9 mouse cellular contexts compared by ENCODE assay signal in the genomic region with DNA sequence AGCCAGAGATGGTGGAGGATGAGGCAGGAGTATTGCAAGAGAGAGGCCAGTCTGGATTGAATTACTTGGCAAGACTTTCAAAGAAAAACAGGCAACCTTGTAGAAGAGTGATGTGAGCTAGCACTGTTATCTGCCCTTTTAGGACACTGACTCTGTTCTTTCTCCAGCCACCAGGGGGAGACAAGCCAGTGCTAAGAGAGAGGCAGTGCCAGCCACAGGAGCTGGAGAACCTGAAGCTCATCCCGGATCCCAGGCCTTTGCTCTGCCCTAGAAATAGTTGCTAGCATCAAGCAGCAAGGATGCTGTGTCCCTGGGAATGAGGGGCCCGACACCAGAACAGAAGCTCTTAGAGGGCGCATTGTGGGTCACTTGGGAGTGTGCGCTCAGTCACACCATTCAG. TPM values are rescaled to one million over a fixed set of nuclear protein-coding genes. Genes with fewer than 3 reads are reported as not detected.
DNase-seq lines count a peak whose midpoint lies in the region; ATAC-seq lines count a peak whose summit lies in the region.
"Had no signal": no experiment of that assay in that cellular context is flagged by ENCODE, and none has a peak within 500 bp of the region (broad histone marks: within the 10 kb centered on the region; RNA-seq: fewer than 3 reads in every experiment).

No protein-coding gene starts in this region.

- H3K4me3 ChIP-seq in forebrain, embryonic 12.5 days (replicated peaks), result no peak overlapping the region
- no peak overlapping the region for H3K4me3 ChIP-seq in hindbrain, embryonic 15.5 days
- H3K4me3 ChIP-seq: limb, embryonic 13.5 days had no signal

- H3K9ac ChIP-seq in forebrain, embryonic 12.5 days, result no peak overlapping the region
- no peak overlapping the region for H3K9ac ChIP-seq in hindbrain, embryonic 15.5 days
- H3K9ac ChIP-seq: limb, embryonic 13.5 days had no signal

- peak; percentile 63 for DNase-seq in Muller cell, postnatal 12 days (ENCODE audit: inconsistent ontology term)
- DNase-seq in c-Kit-positive CD71-positive TER-119-negative erythroid progenitor cells, embryonic 14.5 days (ENCODE audit: low read depth), result peak; percentile 20
- peak; percentile 81 to 83 for DNase-seq in layer of hippocampus, postnatal 10 days (ENCODE audit: low spot score in 2 of 2)
- DNase-seq in right cerebral cortex, postnatal 25 days, result peak; percentile 64
- peak; percentile 33 for DNase-seq in yolk sac, embryonic 10.5 days (ENCODE audit: low spot score)

- ATAC-seq in forebrain, embryonic 12.5 days (ENCODE audit: low FRiP score), result peak; percentile 36; the same call in 1 of the 2 replicates
- ATAC-seq in hindbrain, embryonic 15.5 days (ENCODE audit: low FRiP score, low read depth), result peak; percentile 73
- peak; percentile 91 for ATAC-seq in megakaryocyte-erythroid progenitor cell, adult 5-6 weeks (replicated peaks; ENCODE audit: low FRiP score, low TSS enrichment, poor library complexity, severe bottlenecking)

- WGBS in forebrain, embryonic 12.5 days, result 77% methylated on average over 4 of the region's 4 CpGs
- 81% methylated on average over 4 of the region's 4 CpGs for whole genome bisulfite sequencing in hindbrain, embryonic 15.5 days

- H3K27me3 ChIP-seq in forebrain, embryonic 12.5 days, result no peaks in the 10 kb centered on the region
- H3K27me3 ChIP-seq in hindbrain, embryonic 15.5 days, result no peaks in the 10 kb centered on the region
- H3K27me3 ChIP-seq: limb, embryonic 13.5 days had no signal

- no peak overlapping the region for H3K27ac ChIP-seq in forebrain, embryonic 12.5 days
- H3K27ac ChIP-seq in hindbrain, embryonic 15.5 days (replicated peaks), result no peak overlapping the region
- H3K27ac ChIP-seq: limb, embryonic 13.5 days had no signal

- H3K36me3 ChIP-seq in forebrain, embryonic 12.5 days (replicated peaks), result peaks cover 58% of the 10 kb centered on the region
- peaks cover 23% of the 10 kb centered on the region for H3K36me3 ChIP-seq in hindbrain, embryonic 15.5 days

- H3K4me1 ChIP-seq in forebrain, embryonic 12.5 days, result no peaks in the 10 kb centered on the region
- no peaks in the 10 kb centered on the region for H3K4me1 ChIP-seq in hindbrain, embryonic 15.5 days (replicated peaks)
- H3K4me1 ChIP-seq: limb, embryonic 13.5 days had no signal

- H3K9me3 ChIP-seq in forebrain, embryonic 12.5 days, result no peaks in the 10 kb centered on the region
- no peaks in the 10 kb centered on the region for H3K9me3 ChIP-seq in hindbrain, embryonic 15.5 days
- H3K9me3 ChIP-seq: limb, embryonic 13.5 days had no signal

- no peak overlapping the region for H3K4me2 ChIP-seq in forebrain, embryonic 12.5 days
- no peak overlapping the region for H3K4me2 ChIP-seq in hindbrain, embryonic 15.5 days
- H3K4me2 ChIP-seq: limb, embryonic 13.5 days had no signal

RNA-seq across cellular contexts. Expression of a gene that starts 25.0 kb away (rescaled TPM):
- 11.3 and 13.3 TPM in 2 replicates for polyA plus RNA-seq in forebrain, embryonic 12.5 days (2016; fragmentation: Nextera tagmentation; extraction: Ambion mirVana)
- polyA plus RNA-seq in hindbrain, embryonic 15.5 days (2015; fragmentation: Nextera tagmentation; extraction: Ambion mirVana), result 22.0 and 22.2 TPM in 2 replicates
- 10 to 100 TPM; 53.9 to 57.8 TPM for total RNA-seq in layer of hippocampus, postnatal 10 days (2021)
- total RNA-seq in megakaryocyte-erythroid progenitor cell, adult 5-6 weeks (2014; fragmentation: Nextera tagmentation), result 10.8 and 11.8 TPM in 2 replicates
- 5.8 and 8.0 TPM in 2 replicates for total RNA-seq in megakaryocyte-erythroid progenitor cell, adult 5-6 weeks (2017)

RNA-seq across cellular contexts. Expression of a gene that starts 25.5 kb away (rescaled TPM):
- polyA plus RNA-seq in forebrain, embryonic 12.5 days (2016; fragmentation: Nextera tagmentation; extraction: Ambion mirVana), result 8.0 and 8.1 TPM in 2 replicates
- polyA plus RNA-seq in hindbrain, embryonic 15.5 days (2015; fragmentation: Nextera tagmentation; extraction: Ambion mirVana), result 15.8 and 17.7 TPM in 2 replicates
- total RNA-seq in layer of hippocampus, postnatal 10 days (2021), result 10 to 100 TPM; 45.8 to 48.1 TPM
- 0.33 and 0.67 TPM in 2 replicates for total RNA-seq in megakaryocyte-erythroid progenitor cell, adult 5-6 weeks (2014; fragmentation: Nextera tagmentation)
- total RNA-seq in megakaryocyte-erythroid progenitor cell, adult 5-6 weeks (2017), result 0.33 and 5.2 TPM in 2 replicates

Comparison
In these comparisons a context has a peak if more than half of its experiments do, and no peak if none do; other contexts are left out.
1. DNase-seq: peak in every context shown above with its lines; median percentile 82 in layer of hippocampus, postnatal 10 days; 64 in right cerebral cortex, postnatal 25 days; 63 in Muller cell, postnatal 12 days; 33 in yolk sac, embryonic 10.5 days; 20 in c-Kit-positive CD71-positive TER-119-negative erythroid progenitor cells, embryonic 14.5 days.
2. ATAC-seq: peak in every context shown above with its lines; median percentile 91 in megakaryocyte-erythroid progenitor cell, adult 5-6 weeks; 73 in hindbrain, embryonic 15.5 days; 36 in forebrain, embryonic 12.5 days.
3. RNA of a gene that starts 25.0 kb away (total RNA-seq): 53.9 to 57.8 TPM in layer of hippocampus, postnatal 10 days; 5.8 to 11.8 TPM in megakaryocyte-erythroid progenitor cell, adult 5-6 weeks; every median in the first group is over 4 times any median in the second.
4. RNA of a gene that starts 25.5 kb away (total RNA-seq): 45.8 to 48.1 TPM in layer of hippocampus, postnatal 10 days; 0.33 to 5.2 TPM in megakaryocyte-erythroid progenitor cell, adult 5-6 weeks; every median in the first group is over 4 times any median in the second.